Mouse (Mus musculus): ENCODE data around the gene Grem1.

Gene Grem1

GRCm38 (mm10) chr2:113758311-113759161, at the start of gene Grem1:
TSS of gene Grem1 (minus strand) at chr2:113758646.
- DNase-seq, result no peak

GRCm38 (mm10) chr2:113807640-113808039, 49.2 kb upstream of the Grem1 start:
- DNase-seq, result peak; percentile 63

- DNase-seq, result peak; percentile 36
Observed at GRCm38 (mm10) chr2:113806851-113807577, 48.6 kb upstream of the Grem1 start.

- no peak for DNase-seq
Observed at GRCm38 (mm10) chr2:113805765-113806164, 47.3 kb upstream of the Grem1 start.

GRCm38 (mm10) chr2:113803753-113804152, 45.3 kb upstream of the Grem1 start:
- peak; percentile 58 for DNase-seq

GRCm38 (mm10) chr2:113800846-113801245, 42.4 kb upstream of the Grem1 start:
- DNase-seq, result no peak

GRCm38 (mm10) chr2:113798605-113799004, 40.2 kb upstream of the Grem1 start:
- DNase-seq, result no peak

- no peak for DNase-seq
Observed at GRCm38 (mm10) chr2:113795186-113795585, 36.7 kb upstream of the Grem1 start.

GRCm38 (mm10) chr2:113793521-113793920, 35.1 kb upstream of the Grem1 start:
- DNase-seq, result no peak

- DNase-seq, result no peak
Observed at GRCm38 (mm10) chr2:113788821-113789387, 30.5 kb upstream of the Grem1 start.

- DNase-seq, result no peak
Observed at GRCm38 (mm10) chr2:113787882-113788281, 29.4 kb upstream of the Grem1 start.

GRCm38 (mm10) chr2:113784851-113785250, 26.4 kb upstream of the Grem1 start:
- no peak for DNase-seq

GRCm38 (mm10) chr2:113781521-113781920, 23.1 kb upstream of the Grem1 start:
- no peak for DNase-seq

GRCm38 (mm10) chr2:113781107-113781506, 22.7 kb upstream of the Grem1 start:
- DNase-seq, result no peak

- no peak for DNase-seq
Observed at GRCm38 (mm10) chr2:113779336-113779735, 20.9 kb upstream of the Grem1 start.

GRCm38 (mm10) chr2:113778036-113778435, 19.6 kb upstream of the Grem1 start:
- no peak for DNase-seq

GRCm38 (mm10) chr2:113776297-113776696, 17.9 kb upstream of the Grem1 start:
- DNase-seq, result no peak

- no peak for DNase-seq
Observed at GRCm38 (mm10) chr2:113774150-113774805, 15.8 kb upstream of the Grem1 start.

GRCm38 (mm10) chr2:113768541-113769303, 10.3 kb upstream of the Grem1 start:
- DNase-seq, result no peak

- no peak for DNase-seq
Observed at GRCm38 (mm10) chr2:113765885-113766284, 7.4 kb upstream of the Grem1 start.

- no peak for DNase-seq
Observed at GRCm38 (mm10) chr2:113764968-113765367, 6.5 kb upstream of the Grem1 start.
